In the genomic region with DNA sequence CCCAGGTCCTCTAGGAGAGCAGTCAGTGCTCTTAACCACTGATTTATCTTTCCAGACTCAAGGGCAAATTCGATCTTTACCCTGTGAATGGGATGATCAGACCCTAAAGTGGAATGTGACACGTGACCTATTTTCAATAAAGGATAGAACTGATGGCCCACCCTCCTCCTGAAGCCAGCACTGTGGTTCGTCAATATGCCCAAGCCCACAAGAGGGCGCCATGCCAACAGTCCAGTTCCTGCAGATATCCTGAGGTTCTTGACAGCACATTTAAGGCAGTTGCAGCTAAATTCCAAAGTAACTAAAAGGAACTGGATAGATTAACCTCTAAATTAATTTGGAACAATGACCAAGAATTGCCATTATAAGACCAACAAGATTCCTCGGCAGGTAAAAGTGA, we compare ENCODE assay signal across 8 mouse cellular contexts. TPM values are rescaled to one million over a fixed set of nuclear protein-coding genes. Genes with fewer than 3 reads are reported as not detected.
DNase-seq lines count a peak whose midpoint lies in the region; TF ChIP-seq lines count a peak whose summit lies in the region.

No protein-coding gene starts in this region.

- H3K4me1 ChIP-seq in cerebellum, adult 2 months (ENCODE audit: control insufficient read depth, insufficient read depth, low read length): peaks cover 17% of the 10 kb centered on the region
- no peaks in the 10 kb centered on the region for H3K4me1 ChIP-seq in ES-Bruce4 (ENCODE audit: control insufficient read depth, insufficient read depth, low read length)

- H3K27me3 ChIP-seq in cerebellum, adult 2 months (ENCODE audit: control insufficient read depth, insufficient read depth, low read length): peaks cover 2% of the 10 kb centered on the region; the same call in 1 of the 2 replicates
- no peaks in the 10 kb centered on the region for H3K27me3 ChIP-seq in ES-Bruce4 (ENCODE audit: control insufficient read depth, insufficient read depth, low read length, poor library complexity, severe bottlenecking)

- H3K27ac ChIP-seq in cerebellum, adult 2 months (ENCODE audit: insufficient read depth, low read length): no peak overlapping the region
- no peak overlapping the region for H3K27ac ChIP-seq in ES-Bruce4 (ENCODE audit: insufficient read depth, low read length)

- H3K36me3 ChIP-seq in ES-Bruce4 (ENCODE audit: control insufficient read depth, insufficient read depth, low read length, poor library complexity, severe bottlenecking): no peaks in the 10 kb centered on the region

- H3K9ac ChIP-seq in ES-Bruce4 (ENCODE audit: low read depth, poor library complexity, severe bottlenecking): no peak overlapping the region

- WGBS in cerebellum, adult 2 months: 54% methylated on average over 5 of the region's 5 CpGs

- no peak for TF ChIP-seq EP300 in ES-Bruce4 (IDR thresholded peaks at IDR 0.05; ENCODE audit: insufficient read depth, low read depth, low read length)

- DNase-seq in cerebellum, adult 2 months: no peak
- DNase-seq in cerebellum, adult 11-12 months: no peak
- DNase-seq in layer of hippocampus, adult 11-12 months (ENCODE audit: low spot score): peak; percentile 50
- DNase-seq in layer of hippocampus, adult 9-11 months: no peak
- peak; percentile 59 for DNase-seq in embryo, embryonic 9.5 days (ENCODE audit: extremely low spot score)
- DNase-seq in lung, adult 18-20 months: peak; percentile 74 to 81
- peak; percentile 60 for DNase-seq in thymus, postnatal 14 days

- H3K4me3 ChIP-seq in cerebellum, adult 2 months (replicated peaks; ENCODE audit: insufficient read depth, low read depth, low read length): no peak overlapping the region
- no peak overlapping the region for H3K4me3 ChIP-seq in ES-Bruce4 (ENCODE audit: low read depth, low read length)

- TF ChIP-seq CTCF in cerebellum, adult 2 months (IDR thresholded peaks at IDR 0.05; ENCODE audit: borderline replicate concordance, insufficient read depth, low read depth, low read length): peak; percentile 48; the same call in 1 of the 2 replicates
- TF ChIP-seq CTCF in ES-Bruce4 (IDR thresholded peaks at IDR 0.05; ENCODE audit: low read depth, low read length): peak; percentile 96

- H3K9me3 ChIP-seq in ES-Bruce4 (replicated peaks; ENCODE audit: control insufficient read depth, insufficient read depth, low read length, poor library complexity, severe bottlenecking): no peaks in the 10 kb centered on the region

- TF ChIP-seq POLR2A in cerebellum, adult 2 months (IDR thresholded peaks at IDR 0.05; ENCODE audit: borderline replicate concordance, insufficient read depth, low read length): no peak
- TF ChIP-seq POLR2A in ES-Bruce4 (IDR thresholded peaks at IDR 0.05; ENCODE audit: insufficient read depth, low read length): no peak

RNA-seq across cellular contexts. Expression of a gene that starts 3.5 kb away (rescaled TPM):
- 2.6 and 2.9 TPM in 2 replicates for polyA plus RNA-seq in cerebellum, adult 2 months (2012; rRNA removed)
- 3.2 and 3.8 TPM in 2 replicates for polyA plus RNA-seq in ES-Bruce4 (2011; ENCODE audit: insufficient read depth, insufficient read length, low read depth, missing spikeins)

RNA-seq across cellular contexts. Expression of a gene that starts 6.6 kb away (rescaled TPM):
- polyA plus RNA-seq in cerebellum, adult 2 months (2012; rRNA removed): 261 and 272 TPM in 2 replicates
- polyA plus RNA-seq in ES-Bruce4 (2011; ENCODE audit: insufficient read depth, insufficient read length, low read depth, missing spikeins): 66.0 and 68.9 TPM in 2 replicates

RNA-seq across cellular contexts. Expression of a gene that starts 24.9 kb away (rescaled TPM):
- 55.6 and 60.3 TPM in 2 replicates for polyA plus RNA-seq in cerebellum, adult 2 months (2012; rRNA removed)
- polyA plus RNA-seq in ES-Bruce4 (2011; ENCODE audit: insufficient read depth, insufficient read length, low read depth, missing spikeins): 11.9 and 15.4 TPM in 2 replicates

RNA-seq across cellular contexts. Expression of a gene that starts 27.0 kb away (rescaled TPM):
- 1.7 and 2.6 TPM in 2 replicates for polyA plus RNA-seq in cerebellum, adult 2 months (2012; rRNA removed)
- polyA plus RNA-seq in ES-Bruce4 (2011; ENCODE audit: insufficient read depth, insufficient read length, low read depth, missing spikeins): 2.3 and 2.8 TPM in 2 replicates

Comparison
In these comparisons a context has a peak if more than half of its experiments do, and no peak if none do; other contexts are left out.
1. DNase-seq: peak in layer of hippocampus, adult 11-12 months (single experiment), embryo, embryonic 9.5 days (single experiment), lung, adult 18-20 months (2 of 2) and thymus, postnatal 14 days (single experiment); none in cerebellum, adult 2 months (0 of 2), cerebellum, adult 11-12 months (single experiment) and layer of hippocampus, adult 9-11 months (single experiment).